Mouse (Mus musculus): ENCODE measurements around the gene Misp. TPM values are rescaled to one million over a fixed set of nuclear protein-coding genes. Genes with fewer than 3 reads are reported as not detected.

Gene Misp
- total and polyA plus RNA-seq, 3 experiments, result not detected

- no peak for TF ChIP-seq RCOR1 (conservative IDR thresholded peaks at IDR 0.05; ENCODE audit: low read depth, low read length)
- TF ChIP-seq MAX (IDR thresholded peaks at IDR 0.05; ENCODE audit: low read length), result no peak
- TF ChIP-seq CHD2 (IDR thresholded peaks at IDR 0.05; ENCODE audit: low read length), result no peak
- TF ChIP-seq TBP (conservative IDR thresholded peaks at IDR 0.05; ENCODE audit: low read depth, low read length), result no peak
- TF ChIP-seq RAD21 (IDR thresholded peaks at IDR 0.05; ENCODE audit: low read depth, low read length), result no peak
- no peak for TF ChIP-seq ZKSCAN1 (IDR thresholded peaks at IDR 0.05; ENCODE audit: borderline replicate concordance, low read depth, low read length)
- no peak for TF ChIP-seq MYC (IDR thresholded peaks at IDR 0.05; ENCODE audit: low read depth, low read length)
- TF ChIP-seq POLR2AphosphoS2 (IDR thresholded peaks at IDR 0.05; ENCODE audit: low read depth, low read length), result no peak
- TF ChIP-seq HCFC1 (IDR thresholded peaks at IDR 0.05; ENCODE audit: low read depth, low read length), result no peak
- TF ChIP-seq ZNF384 (IDR thresholded peaks at IDR 0.05; ENCODE audit: low read depth, low read length), result no peak
- TF ChIP-seq TCF12 (IDR thresholded peaks at IDR 0.05; ENCODE audit: low read depth, low read length), result no peak
- no peak for TF ChIP-seq CHD1 (IDR thresholded peaks at IDR 0.05; ENCODE audit: low read depth, low read length)
- no peak for TF ChIP-seq JUN (IDR thresholded peaks at IDR 0.05; ENCODE audit: insufficient read depth, low read depth, low read length)
- no peak for TF ChIP-seq ZC3H11A (IDR thresholded peaks at IDR 0.05; ENCODE audit: low read depth, low read length)
- peak overlapping the region; percentile 96 for H3K4me2 ChIP-seq (ENCODE audit: insufficient read depth, low read depth, poor library complexity, severe bottlenecking)
- no peak overlapping the region for H3K27ac ChIP-seq (ENCODE audit: insufficient read depth, low read depth)
- DNase-seq (ENCODE audit: extremely low read depth), result no peak
- no peaks in the 10 kb centered on the region for H3K79me2 ChIP-seq (replicated peaks; ENCODE audit: control insufficient read depth, extremely low read depth, insufficient read depth, poor library complexity, severe bottlenecking)
- H3K4me3 ChIP-seq (replicated peaks in 1 of 3; ENCODE audit: low read depth in 2 of 3, low read length in 2 of 3, poor library complexity in 1 of 3), result peak overlapping the region; percentile 20 to 69 (median 41)
- dilution Hi-C loops (cut with MboI; ENCODE audit: extremely low pct_ligation_motif_present, extremely low pct_unique_long_range_greater_than_20kb, low sequenced_read_pairs) (no loop called here), in situ Hi-C loops (cut with MboI; ENCODE audit: low pct_ligation_motif_present, low pct_unique_long_range_greater_than_20kb, low sequenced_read_pairs) (loop anchor here (5.0 kb wide), 1 partner anchor 89 kb away; no protein-coding TSS in a partner anchor)
- H3K27me3 ChIP-seq (replicated peaks), result peaks cover 64% of the 10 kb centered on the region
- no peaks in the 10 kb centered on the region for H3K36me3 ChIP-seq (replicated peaks in 1 of 2; ENCODE audit: control insufficient read depth in 1 of 2, insufficient read depth in 1 of 2, low read length in 1 of 2)
- H3K9ac ChIP-seq (ENCODE audit: insufficient read depth, low read depth), result no peak overlapping the region
- peaks cover 14 to 37% of the 10 kb centered on the region in 2 experiments for H3K4me1 ChIP-seq (ENCODE audit: control insufficient read depth in 1 of 2, insufficient read depth in 2 of 2)
- H3K9me3 ChIP-seq (replicated peaks; ENCODE audit: low read length), result no peaks in the 10 kb centered on the region
Measured at GRCm38 (mm10) chr10:79781139-79781538, 39.6 kb upstream of the Misp start.

GRCm38 (mm10) chr10:79781956-79782355 lies 38.8 kb upstream of the Misp start:
- Histone ChIP-seq H3K9me3 (replicated peaks; ENCODE audit: low read length) (no peaks in the 10 kb centered on the region), H3K4me2 (ENCODE audit: insufficient read depth, low read depth, poor library complexity, severe bottlenecking) (no peak overlapping the region), H3K27ac (ENCODE audit: insufficient read depth, low read depth) (no peak overlapping the region), H3K4me3 (replicated peaks in 1 of 3; ENCODE audit: low read depth in 2 of 3, low read length in 2 of 3, poor library complexity in 1 of 3) (no peak overlapping the region), H3K4me1 (ENCODE audit: control insufficient read depth in 1 of 2, insufficient read depth in 2 of 2) (peaks cover 14 to 37% of the 10 kb centered on the region in 2 experiments), H3K36me3 (replicated peaks in 1 of 2; ENCODE audit: control insufficient read depth in 1 of 2, insufficient read depth in 1 of 2, low read length in 1 of 2) (no peaks in the 10 kb centered on the region), H3K79me2 (replicated peaks; ENCODE audit: control insufficient read depth, extremely low read depth, insufficient read depth, poor library complexity, severe bottlenecking) (no peaks in the 10 kb centered on the region), H3K9ac (ENCODE audit: insufficient read depth, low read depth) (no peak overlapping the region), H3K27me3 (replicated peaks) (peaks cover 57% of the 10 kb centered on the region)
- no peak for TF ChIP-seq KAT2A (IDR thresholded peaks at IDR 0.05; ENCODE audit: insufficient replicate concordance, low read length)
- peak in 1 of 2 experiments; percentile 13; a peak in 1 of 4 replicates for TF ChIP-seq CTCF (conservative IDR thresholded peaks at IDR 0.05 in 1 of 2, IDR thresholded peaks at IDR 0.05 in 1 of 2; ENCODE audit: low read depth in 2 of 2, low read length in 2 of 2)
- DNase-seq (ENCODE audit: extremely low read depth), result no peak
- in situ Hi-C loops (cut with MboI; ENCODE audit: low pct_ligation_motif_present, low pct_unique_long_range_greater_than_20kb, low sequenced_read_pairs) (loop anchor here (5.0 kb wide), 1 partner anchor 90 kb away; no protein-coding TSS in a partner anchor), dilution Hi-C loops (cut with MboI; ENCODE audit: extremely low pct_ligation_motif_present, extremely low pct_unique_long_range_greater_than_20kb, low sequenced_read_pairs) (no loop called here)

Measured in CH12.LX (cell line).